Mouse (Mus musculus): ENCODE measurements at regions not wholly inside any gene's neighbourhood (a gene's known extent, or its start where the extent isn't known, plus 50 kb on each side); places are given as distances from the start of the nearest gene placed in this dataset.

DNA sequence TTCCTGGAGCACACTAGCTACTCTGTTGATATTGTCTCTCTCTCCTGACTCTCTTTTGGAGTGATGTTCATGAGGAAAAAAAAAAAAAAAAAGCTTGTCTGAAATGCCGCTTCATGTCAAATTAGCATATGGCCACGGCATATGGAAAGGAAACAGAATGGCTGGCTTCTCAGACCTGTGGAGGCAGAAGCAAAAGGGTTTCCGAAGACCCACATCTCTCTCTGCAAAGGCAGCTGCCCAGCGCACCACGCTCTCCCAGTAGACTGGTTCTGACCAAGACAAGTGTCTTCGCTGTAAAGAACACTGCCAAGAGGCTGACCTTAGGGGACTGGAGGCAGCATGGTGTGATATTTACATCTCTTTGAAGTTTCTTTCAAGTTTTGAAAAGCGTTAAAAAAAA is 270.3 kb downstream of the Pdha2 start:
- no peak for TF ChIP-seq GATA1 (IDR thresholded peaks at IDR 0.05; ENCODE audit: borderline replicate concordance, low read length)
- TF ChIP-seq FLI1 (IDR thresholded peaks at IDR 0.05; ENCODE audit: low read length) = no peak
